Mouse (Mus musculus): ENCODE results near the gene Plbd2.

Plbd2 gene

DNA sequence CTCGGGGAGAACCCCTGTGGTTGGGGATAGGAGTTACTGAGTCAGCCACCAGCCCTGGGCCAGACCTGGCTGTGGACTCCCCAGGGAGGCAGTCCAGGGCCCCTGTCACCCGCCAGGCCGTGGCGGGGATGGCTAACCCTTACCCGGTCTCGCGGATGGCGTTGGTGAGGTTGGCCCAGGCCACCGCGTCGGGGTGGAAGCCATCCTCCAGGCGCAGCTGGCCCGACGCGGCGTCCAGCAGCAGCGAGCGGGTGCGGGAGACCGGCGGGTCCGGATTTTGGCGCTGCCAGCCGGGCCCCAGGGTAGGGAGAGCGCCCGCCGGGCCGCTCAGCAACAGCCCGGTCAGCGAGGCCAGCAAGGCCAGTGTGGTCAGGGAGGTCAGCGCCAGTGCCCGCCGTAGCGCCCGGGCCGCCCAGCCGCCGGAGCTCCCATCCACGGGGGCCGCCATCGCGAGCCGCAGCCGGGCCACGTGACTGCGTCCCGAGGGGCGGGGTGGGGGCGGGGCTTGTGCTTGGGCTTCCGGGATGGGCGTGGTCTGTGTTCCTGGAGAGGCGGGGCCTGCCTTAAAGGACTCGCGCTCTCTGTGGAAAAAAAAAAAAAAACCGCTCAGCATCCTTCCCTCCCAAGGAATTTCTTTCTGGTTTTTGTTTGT lies at the start of gene Plbd2:
Plbd2 (minus strand) TSS at position 482 of the 652 bp plus-strand sequence.
- DNase-seq (ENCODE audit: low spot score in 2 of 2): peak in 1 of 2 experiments; percentile 69

GRCm38 (mm10) chr5:120550673-120551072 lies 47.2 kb upstream of the Plbd2 start:
- no peak for DNase-seq (ENCODE audit: low spot score in 2 of 2)

- no peak for DNase-seq (ENCODE audit: low spot score in 2 of 2)
These were observed 46.7 kb upstream of the Plbd2 start for GRCm38 (mm10) chr5:120550137-120550536.

GRCm38 (mm10) chr5:120548236-120548850 lies 44.9 kb upstream of the Plbd2 start:
- no peak for DNase-seq (ENCODE audit: low spot score in 2 of 2)

DNA sequence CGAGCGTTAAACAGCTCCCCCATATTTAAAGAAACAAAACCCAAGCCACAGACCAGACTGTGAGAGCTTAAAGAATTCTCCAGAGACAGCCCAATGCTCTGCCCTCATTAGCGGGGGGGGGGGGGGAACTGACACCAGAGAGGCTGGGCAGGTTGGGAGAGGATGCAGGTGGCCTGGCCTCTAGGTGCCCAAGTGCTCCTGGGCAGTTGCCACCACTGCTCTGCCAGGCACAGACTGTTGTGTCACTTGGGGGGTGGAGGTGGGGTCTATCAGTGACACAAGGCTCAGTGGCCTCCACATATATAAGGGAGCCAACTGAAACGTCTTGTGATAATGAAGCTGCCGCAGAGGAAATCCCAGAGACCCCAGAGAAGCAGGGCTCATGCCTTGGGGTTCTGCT lies 33.2 kb upstream of the Plbd2 start:
- DNase-seq (ENCODE audit: low spot score in 2 of 2): no peak

GRCm38 (mm10) chr5:120536046-120536445 lies 32.6 kb upstream of the Plbd2 start:
- DNase-seq (ENCODE audit: low spot score in 2 of 2): peak in 1 of 2 experiments; percentile 55

- no peak for DNase-seq (ENCODE audit: low spot score in 2 of 2)
These were observed 31.3 kb upstream of the Plbd2 start for GRCm38 (mm10) chr5:120534686-120535075.

GRCm38 (mm10) chr5:120534071-120534685 lies 30.8 kb upstream of the Plbd2 start:
- no peak for DNase-seq (ENCODE audit: low spot score in 2 of 2)

GRCm38 (mm10) chr5:120531631-120532030 lies 28.2 kb upstream of the Plbd2 start:
- DNase-seq (ENCODE audit: low spot score in 2 of 2): no peak

DNA sequence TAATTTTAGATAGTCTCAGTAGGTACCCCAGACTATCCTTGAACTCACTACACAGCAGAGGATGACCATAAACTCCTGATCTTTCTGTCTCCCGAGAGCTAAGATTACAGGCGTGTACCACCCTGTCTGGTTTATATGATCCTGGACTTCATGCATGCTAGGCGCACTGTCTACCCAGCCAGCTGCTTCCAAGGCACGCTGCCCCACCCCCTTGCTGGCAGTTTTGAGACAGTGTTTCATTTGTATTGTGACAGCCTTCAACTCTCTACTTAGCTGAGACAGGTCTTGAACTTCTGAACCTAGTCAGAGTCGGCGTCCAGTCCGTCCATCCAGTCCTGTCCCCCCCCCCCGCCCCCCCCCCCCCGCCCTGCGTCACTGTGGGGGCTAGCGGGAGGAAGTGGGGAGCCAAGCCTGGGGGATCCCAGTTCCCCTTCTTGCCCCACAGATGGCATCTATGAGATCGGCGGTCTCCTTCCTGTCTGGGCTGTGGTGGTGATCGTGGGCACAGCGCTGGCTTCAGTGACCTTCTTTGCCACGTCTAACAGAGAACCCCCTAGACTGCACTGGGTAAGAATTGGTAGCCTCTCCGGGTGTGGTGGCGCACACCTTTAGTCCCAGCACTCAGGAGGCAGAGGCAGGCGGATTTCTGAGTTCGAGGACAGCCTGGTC lies 24.0 kb upstream of the Plbd2 start:
- no peak for DNase-seq (ENCODE audit: low spot score in 2 of 2)

DNA sequence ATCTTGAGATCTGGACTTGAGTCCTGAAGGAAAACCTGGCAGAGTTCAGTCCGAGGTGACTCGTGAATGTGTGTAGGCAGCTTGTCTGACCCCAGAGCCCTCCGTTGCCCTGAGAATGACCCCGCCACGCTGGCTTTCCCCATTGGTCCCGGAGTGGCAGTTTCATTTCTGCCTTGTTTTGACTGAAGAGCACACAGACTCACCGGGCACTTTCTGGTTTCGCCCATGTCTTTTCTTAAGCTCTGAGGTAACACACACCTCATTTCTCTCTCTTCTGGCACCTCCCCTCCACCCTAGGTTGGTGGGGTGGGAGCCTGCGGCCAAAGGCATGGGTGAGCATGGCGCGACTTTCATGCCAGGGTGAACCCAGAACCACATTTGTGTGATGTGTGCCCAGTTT lies 22.9 kb upstream of the Plbd2 start:
- no peak for DNase-seq (ENCODE audit: low spot score in 2 of 2)

- no peak for DNase-seq (ENCODE audit: low spot score in 2 of 2)
These were observed 22.3 kb upstream of the Plbd2 start for GRCm38 (mm10) chr5:120525737-120526136.

- no peak for DNase-seq (ENCODE audit: low spot score in 2 of 2)
These were observed 21.3 kb upstream of the Plbd2 start for GRCm38 (mm10) chr5:120524736-120525135.

GRCm38 (mm10) chr5:120522649-120523048 lies 19.2 kb upstream of the Plbd2 start:
- DNase-seq (ENCODE audit: low spot score in 2 of 2): no peak

DNA sequence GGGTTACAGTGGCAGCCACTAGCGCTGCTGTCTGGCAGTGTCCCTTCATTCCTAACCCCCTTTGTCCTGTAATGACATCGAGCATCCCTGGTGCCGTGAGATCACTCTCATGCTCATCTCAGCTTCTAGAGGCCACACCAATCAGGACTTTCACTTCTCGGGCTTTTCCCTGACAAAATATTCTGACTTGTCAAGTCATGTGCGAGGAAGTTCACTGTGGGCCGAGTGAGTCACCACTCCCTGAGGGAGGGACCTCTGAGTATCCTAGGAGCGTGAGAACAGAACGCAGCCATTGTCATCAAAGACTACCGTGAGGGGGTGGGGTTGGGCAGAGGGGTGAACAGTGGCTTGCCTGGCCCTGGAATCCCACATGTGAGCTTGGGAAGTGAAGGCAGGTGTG lies 14.1 kb upstream of the Plbd2 start:
- DNase-seq (ENCODE audit: low spot score in 2 of 2): no peak

DNA sequence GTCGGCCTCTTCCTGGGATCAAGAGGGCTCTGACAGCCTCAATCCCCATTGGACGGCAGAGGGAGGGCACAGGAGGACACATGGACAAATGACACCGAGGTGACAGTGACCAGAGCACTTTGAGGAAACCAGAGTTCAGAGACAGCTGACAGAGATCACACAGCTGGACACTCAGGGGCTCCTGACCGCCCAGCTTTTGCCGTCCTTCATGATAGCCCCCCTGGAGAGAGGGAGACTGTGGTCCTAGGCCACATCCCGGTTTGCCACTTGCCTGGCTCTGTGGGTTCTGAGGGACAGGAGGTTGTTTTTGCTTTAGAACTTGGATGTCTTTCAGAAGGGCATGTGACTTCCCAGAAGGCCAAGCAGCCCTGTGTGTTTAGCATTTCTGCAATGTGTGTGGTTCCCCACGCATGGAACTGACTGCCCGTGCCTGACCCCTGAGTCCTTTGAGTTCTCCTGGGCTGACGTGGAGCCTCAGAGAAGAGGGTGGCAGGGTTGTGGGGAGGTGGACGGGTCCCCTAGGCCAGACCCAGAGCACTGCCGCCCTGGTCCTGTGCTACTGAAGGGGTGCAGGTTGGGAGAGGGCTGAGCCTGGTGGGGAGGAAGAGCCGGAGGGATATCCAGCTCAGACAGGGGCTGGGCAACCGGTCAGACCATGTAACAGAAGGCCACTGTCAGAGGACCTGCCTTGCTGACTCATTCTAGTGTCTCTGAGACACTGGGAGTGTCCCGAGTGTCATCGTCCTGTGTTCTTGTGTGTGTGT lies 13.0 kb upstream of the Plbd2 start:
- no peak for DNase-seq (ENCODE audit: low spot score in 2 of 2)

- DNase-seq (ENCODE audit: low spot score in 2 of 2): no peak
These were observed 12.0 kb upstream of the Plbd2 start for GRCm38 (mm10) chr5:120515451-120515850.

DNA sequence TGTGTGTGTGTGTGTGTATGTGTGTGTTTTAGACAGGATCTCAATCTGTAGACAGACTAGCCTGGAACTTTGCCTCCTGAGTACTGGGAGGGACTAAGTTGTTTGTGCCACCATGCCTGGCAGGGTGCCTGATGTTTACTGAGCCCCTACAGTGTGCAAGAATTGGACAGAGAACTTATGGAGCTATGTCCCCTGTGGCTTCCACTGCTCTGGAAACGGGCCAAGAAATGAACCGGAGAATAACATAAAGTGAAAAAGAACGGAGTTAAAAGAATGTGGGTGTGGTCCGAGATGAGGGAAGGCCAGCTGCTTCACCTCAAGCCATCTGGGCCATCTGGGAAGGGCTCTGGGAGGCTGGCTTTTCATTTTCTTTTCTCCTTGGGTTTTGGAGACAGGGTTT lies 11.3 kb upstream of the Plbd2 start:
- no peak for DNase-seq (ENCODE audit: low spot score in 2 of 2)

DNA sequence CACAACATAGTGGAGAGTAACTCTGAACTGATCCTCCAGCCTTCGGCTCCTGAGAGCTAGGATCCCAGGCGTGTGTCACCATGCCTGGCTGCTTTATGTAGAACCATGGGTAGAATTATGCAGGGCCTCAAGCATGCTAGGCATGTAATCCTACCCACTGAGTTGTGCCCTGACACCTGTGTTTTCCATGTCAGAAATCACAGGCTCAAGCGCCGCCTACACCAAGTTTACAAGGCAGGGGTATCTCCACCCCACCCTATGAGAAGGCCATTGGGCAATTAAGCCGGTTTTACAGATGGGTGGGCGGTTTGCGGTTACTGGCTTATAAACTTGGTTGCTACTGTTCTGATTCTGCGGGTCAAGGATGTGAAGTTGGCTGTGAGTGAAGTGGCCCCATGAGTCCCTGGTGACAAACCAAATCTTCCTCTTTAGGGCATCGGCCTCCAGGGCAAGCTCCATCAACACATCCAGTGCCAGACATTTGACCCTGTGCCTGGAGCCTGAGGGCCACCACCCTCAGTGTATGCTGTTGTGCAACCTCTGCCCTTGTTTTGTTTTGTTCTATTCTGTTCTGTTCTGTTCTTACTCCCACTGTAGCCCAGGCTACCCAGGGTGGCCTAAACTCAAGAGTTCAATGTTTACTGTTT lies 10.7 kb upstream of the Plbd2 start:
- no peak for DNase-seq (ENCODE audit: low spot score in 2 of 2)

GRCm38 (mm10) chr5:120512911-120513555 lies 9.6 kb upstream of the Plbd2 start:
- no peak for DNase-seq (ENCODE audit: low spot score in 2 of 2)

DNA sequence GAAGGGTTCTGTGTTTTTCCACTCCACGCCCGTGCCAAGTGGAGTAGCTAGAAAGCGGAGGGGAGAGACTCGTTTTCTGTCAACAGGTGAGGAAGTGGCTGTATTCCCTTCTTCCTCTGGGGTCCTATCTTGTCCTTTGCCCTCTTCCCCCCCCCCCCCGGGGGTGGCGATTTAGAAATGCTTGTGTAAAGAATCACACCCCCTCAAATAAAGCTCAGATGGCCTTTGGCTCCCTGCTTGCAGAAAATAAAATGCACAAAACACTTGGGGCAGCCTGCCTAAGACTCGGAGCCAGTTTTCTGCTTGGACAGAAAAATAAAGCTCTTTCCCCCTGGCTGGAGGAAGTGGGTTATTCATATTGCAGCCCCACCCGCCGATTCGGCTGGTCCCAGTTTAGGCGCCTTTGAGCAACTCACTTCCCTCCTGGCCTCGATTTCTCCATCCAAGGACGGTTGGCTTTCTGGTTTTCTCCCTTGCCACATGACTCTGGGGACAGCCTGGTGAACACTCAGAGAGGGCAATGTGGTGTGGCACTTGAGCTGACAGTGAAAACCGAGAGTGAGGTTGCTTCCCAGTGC lies 8.3 kb upstream of the Plbd2 start:
- DNase-seq (ENCODE audit: low spot score in 2 of 2): no peak
